Mouse (Mus musculus): ENCODE data around the gene Gpt2. TPM values are rescaled to one million over a fixed set of nuclear protein-coding genes. Genes with fewer than 3 reads are reported as not detected.

Gene Gpt2
- total RNA-seq, 1 experiment from 2014 or later: 135 TPM

DNA sequence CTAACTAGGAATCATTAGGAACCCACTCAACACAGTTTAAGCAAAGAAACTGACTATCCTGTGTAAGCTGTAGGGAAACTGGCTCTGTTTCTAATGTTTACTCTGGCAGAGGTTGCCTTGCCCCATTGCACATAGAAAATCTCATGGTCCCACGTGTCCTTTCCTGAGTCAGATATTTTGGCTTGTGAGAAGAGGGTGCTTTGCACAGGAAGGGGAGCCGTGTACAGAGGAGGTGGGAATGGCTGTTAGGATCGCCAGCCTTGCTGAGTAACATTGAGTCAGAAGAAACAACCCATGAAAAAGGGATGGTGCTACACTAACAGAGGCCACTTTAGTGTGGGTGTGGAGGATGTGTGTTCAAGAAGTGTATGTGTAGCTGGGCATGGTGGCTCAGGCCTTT lies 36.6 kb downstream of the Gpt2 start:
- peak; percentile 22 for DNase-seq

DNA sequence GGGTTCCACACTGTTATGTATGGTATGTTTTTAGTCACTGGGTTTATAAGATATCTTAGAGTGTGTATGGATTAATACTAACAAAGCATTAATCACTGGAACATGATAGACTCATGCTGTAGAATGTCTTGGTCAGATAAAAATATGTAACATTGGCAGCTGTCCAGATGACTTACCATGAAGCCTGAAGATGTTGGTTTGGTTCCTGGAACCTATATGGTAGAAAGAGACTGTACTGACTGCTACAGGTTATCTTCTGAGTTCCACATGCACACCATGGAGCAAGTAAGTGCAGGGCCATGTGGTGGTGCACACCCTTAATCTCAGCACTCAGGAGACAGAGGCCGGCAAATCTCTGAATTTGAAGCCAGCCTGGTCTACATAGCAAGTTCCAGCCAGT lies 38.3 kb downstream of the Gpt2 start:
- no peak for DNase-seq

DNA sequence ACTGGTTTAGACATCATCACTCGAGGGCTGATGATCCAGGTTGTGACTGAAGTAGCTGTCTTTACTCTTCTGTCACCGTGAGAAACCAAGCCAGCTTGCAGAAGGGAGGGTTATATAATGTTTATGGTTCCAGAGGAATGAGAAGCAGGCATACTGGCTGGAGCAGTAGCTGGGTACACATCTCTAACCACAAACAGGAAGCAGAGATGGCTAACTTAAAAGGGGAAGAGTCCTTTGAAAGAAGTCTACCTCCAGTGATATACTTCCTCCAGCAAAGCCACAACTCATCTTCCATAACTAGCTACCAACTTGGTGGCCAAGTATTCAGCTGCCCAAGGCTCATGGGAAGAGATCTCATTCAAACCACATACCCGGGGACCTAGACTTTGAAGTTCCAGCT lies 39.1 kb downstream of the Gpt2 start:
- no peak for DNase-seq

DNA sequence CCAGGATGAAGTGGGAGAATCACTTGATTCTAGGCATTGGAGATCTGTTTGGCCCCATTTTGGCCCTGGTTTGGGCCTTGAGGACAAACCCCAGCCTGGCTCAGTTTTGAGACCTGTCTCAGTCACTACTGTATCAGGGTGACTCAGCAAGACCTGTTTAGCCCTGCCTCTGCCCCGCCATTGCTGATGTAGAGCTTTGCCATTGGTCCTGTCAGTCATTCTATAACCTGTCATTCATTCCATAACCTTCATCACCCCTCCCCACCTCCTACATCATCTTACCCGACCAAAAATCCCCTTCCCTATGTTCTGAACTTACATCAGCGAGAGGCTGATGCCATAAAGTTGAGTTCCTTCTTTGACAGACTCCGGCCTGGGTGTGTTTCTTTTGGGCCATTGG lies 40.5 kb downstream of the Gpt2 start:
- DNase-seq: no peak

DNA sequence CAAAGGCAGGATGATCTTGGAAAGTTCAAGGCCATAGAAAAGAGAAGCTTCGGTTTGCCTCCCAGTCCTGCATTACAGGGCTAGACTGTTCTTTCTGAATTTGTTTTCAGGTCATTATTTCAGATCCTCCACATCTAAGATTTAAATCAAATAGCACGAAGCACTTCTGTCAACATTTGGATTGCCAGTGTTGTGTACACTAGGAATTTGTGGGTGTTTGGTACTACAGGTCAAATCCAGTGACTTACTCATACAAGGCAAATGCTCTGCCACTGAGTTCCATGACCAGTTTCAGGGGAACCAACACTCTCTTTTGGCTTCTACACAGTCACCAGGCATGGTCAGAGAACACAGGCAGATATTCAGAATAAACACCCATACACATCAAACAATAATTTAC lies 41.1 kb downstream of the Gpt2 start:
- no peak for DNase-seq

DNA sequence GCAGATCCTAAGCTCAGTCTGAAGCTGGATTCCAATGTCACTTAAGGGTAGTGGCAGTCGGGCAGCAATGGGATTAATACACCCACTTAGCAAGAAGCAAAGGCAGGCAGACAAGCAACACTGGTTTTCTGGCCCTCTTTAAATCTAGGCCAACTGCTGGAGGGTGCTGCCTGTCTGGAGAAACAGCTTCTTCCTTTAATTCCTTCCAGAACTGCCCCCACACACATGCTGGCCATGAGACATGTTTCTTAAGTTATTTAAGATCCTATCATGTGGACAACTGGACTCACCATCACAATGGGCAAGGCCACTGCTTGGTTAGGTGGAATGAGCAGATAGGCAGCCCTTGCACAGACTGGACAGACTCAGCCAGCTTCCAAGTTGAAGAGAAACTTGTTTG lies 41.8 kb downstream of the Gpt2 start:
- DNase-seq: no peak

DNA sequence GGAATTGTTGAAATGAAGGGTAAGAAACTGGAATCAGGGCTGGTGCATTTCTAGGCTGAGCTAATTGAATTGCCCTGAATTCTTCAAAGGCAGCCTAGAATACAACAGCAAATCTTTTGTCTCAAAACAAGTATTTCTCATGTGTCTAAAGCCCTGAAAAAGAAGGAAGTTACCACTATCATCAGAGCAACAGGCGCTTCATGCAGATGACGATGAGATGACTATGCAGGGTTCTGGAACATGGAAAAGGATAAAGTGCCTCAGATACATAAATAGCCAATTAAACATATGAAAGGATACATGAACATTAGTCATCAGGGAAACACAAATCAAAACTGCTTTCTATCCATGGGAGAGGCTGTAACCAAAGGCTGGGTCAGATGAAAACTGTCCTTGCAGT lies 44.0 kb downstream of the Gpt2 start:
- DNase-seq: no peak

DNA sequence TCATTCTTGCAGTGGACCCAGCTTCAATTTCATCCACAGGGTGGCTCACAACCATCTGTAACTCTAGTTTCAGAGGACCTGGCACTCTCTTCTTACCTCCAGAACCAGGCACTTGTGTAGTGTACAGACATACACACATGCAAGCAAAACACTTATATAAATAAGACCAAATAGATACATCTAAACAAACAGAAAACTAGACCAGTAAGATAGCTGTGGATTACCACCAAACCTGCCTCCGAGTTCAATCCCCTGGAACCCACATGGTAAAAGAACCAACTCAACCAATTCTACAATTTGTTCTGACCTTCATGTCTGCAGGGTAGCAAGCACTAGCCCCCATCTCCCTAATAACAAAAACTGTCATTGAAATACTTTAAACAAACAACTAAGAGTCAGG lies 59.6 kb downstream of the Gpt2 start:
- DNase-seq: no peak

DNA sequence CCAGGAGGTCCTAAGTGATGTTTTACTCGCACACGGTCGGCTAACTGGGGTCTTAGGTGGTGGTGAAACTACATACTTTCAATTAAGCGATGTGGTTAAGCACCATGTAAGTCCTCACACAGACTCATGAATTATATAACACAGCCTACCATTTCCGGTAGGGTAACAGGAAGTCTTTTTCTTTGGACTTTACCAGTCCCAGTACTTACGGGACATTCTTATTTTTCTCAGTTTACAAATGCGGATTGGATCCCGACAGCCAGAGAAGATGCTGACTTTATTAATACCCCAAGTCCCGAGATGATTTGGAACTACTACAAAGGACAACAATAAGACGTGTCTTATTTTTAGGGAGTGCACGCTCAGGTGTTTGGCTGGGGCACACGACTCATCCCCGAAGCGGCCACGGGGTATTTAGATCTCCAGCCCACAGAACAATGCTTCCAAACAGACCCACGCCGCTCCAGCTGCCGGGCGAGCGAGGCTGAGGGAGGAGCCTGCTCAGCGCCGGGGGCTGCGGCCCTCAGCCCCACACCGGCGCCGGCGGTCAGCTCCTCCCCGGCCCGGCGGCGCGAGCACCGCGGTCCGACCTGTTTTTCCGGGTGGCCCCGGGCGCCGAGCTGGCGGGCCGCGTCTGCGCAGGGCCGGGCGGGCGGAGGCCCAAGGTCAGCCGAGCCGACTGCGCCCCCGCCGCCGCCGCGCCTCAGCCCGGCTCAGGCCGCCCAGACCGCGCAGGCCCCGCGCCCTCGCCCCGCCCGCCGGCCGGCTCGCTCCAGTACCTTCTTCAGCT lies 62.2 kb downstream of the Gpt2 start:
- DNase-seq: no peak

DNA sequence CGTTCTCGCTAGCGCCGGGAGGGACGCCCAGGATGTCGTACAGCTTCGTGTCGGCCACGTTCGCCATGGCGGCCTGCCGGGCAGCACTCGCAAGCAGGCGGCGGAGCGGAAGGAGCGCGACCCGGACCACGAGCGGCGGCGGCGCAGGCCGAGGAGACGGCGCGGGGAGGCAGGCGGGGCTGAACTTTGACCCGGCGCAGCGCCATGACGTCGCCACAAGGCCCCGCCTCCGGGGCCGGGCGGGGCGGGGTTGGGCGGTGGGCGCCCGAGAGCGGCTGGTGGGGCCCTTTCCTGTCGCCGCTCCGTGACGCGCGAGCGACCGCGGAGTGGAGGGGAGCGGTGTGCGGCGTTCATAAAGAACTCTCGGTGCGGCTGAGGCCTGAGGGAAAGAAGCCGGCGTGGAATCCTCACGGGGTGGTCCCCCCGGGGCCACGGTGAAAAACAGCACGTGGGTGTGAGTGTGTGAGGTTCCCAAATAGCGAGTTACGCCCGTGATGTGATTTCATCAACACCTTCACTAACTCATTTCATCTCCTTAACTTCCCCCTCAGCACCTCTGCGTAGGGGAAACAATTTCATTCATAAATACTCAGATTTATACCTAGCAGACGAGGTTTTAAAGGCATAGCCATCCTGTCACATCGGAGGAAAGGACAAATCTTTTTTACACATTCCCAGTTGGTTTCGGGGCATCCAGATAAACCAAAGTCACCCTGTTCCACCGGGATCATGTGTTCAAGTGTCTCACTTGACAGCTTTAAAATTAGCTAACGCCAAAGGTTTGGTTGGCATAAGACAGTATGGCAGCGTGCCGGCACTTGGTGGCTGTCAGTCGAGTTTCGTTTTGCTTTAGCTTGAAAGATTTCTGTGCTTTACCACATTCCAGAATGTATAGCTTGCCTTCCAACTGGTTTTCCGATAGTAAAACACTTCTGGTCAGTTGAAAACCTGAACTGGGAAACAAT lies 63.1 kb downstream of the Gpt2 start, which contains the start of gene Dnaja2:
TSS of gene Dnaja2 (minus strand) at position 164 of the 965 bp plus-strand sequence.
- peak; percentile 95 for DNase-seq

DNA sequence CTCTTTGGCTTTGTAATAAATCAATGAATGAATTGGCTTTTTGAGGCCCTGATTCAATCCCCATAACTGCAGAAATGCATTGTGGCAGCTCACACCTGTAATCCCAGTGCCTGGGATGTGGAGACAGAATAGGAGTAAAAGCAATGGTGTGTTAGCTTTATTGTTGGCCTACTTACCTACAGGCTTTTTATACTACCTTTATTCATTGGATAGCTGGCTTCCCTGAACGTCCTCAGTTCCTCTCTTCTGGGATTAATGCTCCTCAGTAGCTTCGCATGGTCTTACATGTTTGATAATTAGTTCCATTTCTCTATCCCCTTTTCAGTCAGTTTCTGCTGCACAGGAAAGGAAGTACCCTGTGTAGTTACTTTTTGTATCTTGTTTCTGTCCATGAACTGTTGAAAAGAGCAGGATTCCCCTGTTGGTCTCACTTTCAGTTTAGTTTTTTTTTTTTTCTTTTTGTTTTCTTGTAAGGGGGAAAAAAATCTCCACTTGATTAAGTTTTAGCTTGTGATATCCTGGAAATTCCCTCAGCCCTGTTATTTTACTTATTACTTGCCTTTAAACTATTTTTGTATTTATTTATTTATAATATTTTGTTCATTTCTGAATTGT lies 64.7 kb downstream of the Gpt2 start:
- no peak for DNase-seq

DNA sequence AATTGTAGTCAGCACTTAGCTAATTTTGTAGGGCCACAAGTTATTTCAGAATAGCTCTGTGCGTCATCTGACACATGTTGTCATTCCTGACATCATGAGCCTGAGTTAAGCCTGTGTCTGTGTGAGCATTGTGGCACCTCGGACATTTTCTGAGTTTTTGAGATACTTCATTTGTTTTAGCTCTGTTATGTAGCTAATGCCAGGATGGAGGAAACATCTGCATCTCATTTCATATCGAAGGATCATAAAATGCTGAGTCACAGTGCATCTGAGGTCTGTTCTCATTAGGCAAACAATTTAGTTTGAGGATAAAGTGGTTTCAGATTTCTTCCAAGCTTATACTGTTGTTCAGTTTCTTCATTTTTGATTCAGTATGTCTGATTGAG lies 65.2 kb downstream of the Gpt2 start:
- DNase-seq: no peak

DNA sequence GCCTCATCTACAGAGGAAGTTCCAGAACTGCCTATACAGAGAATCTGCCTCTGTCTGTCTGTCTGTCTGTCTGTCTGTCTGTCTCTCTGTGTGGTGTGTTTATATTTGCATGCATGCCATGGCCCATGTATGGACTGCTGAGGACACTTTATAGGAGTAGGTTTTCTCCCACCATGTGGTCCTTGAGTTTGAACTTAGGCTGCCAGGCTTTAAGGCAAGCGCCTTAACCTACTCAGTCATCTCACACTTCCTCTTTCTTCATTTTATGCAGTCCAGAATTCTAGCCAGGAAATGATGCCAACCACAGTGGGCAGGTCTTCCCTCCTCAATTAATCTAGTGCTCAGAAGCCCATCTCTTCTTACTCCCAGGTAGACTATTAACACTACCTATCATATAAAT lies 66.8 kb downstream of the Gpt2 start:
- DNase-seq: no peak

DNA sequence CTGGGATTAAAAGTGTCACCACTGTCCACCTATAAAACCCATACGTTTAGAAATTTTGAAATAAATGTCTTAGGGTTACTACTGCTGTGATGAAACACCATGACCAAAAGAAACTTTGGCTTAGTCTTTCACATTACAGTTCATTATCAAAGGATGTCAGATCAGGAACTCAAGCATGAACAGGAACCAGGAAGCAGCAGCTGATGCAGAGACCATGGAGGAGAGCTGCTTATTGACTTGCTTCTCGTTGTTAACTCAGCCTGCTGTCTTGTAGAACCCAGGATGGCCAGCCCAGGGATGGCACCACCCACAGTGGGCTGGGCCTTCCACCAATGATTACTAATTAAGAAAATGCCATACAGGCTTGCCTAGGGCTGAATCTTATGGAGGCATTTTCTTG lies 67.6 kb downstream of the Gpt2 start:
- no peak for DNase-seq

DNA sequence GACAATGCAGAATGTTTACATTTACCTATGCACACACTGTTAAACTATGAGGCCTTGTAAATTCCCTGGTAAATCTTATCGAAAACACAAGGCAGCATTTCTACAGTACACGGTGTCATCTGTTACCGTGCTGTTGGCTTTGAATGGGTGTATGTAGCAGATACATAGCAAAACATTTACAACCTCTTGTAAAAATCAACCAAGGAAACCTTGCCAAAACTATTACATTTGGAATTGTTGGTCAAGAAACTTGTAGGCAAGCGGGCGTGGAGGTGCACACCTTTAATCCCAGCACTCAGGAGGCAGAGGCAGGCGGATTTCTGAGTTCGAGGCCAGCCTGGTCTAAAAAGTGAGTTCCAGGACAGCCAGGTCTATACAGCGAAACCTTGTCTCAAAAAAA lies 71.0 kb downstream of the Gpt2 start:
- no peak for DNase-seq

DNA sequence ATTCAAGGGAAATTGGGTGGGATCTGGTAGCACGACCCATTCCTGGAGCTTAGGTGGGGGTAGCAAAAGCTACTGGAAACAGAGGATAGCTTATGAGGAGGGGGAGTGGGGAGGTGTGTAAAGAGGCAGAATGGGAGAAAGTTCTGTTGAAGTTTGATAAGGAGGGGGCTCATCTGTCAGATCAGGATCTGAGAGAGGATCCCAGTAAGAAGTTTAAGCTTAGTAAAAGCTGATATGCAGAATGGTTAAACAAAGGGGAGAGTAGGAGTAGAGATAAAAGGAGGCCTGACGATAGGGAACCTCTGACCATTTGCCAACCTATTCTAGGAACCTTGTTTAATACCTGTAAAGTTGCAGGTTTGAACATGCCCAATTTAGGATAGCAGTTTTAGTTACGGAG lies 72.8 kb downstream of the Gpt2 start:
- no peak for DNase-seq

DNA sequence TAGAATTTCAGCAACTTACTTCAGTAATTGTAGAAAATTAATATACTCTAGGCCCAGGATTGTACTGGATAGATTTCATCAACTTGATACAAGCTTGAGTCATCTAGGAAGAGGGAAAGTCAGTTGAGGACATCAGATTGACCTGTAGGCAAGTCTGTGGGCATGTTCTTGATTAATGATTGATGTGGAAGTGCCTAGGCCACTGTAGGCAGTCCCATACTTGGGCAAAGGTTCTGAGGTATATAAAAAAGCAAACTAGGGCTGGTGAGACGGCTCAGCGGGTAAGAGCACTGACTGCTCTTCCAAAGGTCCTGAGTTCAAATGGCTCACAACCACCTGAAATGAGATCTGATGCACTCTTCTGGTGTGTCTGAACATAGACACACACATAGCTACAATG lies 75.4 kb downstream of the Gpt2 start:
- no peak for DNase-seq

DNA sequence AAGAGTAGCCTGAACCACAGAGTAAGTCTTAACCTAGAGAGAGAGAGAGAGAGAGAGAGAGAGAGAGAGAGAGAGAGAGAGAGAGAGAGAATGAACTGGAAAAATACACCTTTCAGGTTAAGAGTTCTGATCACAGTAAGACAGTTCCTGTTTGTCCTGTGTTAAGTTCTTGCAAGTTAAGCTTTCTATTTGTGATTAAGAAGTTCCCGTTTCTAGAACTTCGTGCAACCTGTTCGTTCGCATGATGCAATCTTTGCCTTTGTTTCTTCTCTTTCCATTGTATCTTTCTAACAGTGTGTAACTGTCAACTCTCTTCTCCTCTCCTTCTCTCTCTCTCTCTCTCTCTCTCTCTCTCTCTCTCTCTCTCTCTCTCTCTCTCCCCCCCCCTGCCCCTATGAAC lies 78.1 kb downstream of the Gpt2 start:
- no peak for DNase-seq

DNA sequence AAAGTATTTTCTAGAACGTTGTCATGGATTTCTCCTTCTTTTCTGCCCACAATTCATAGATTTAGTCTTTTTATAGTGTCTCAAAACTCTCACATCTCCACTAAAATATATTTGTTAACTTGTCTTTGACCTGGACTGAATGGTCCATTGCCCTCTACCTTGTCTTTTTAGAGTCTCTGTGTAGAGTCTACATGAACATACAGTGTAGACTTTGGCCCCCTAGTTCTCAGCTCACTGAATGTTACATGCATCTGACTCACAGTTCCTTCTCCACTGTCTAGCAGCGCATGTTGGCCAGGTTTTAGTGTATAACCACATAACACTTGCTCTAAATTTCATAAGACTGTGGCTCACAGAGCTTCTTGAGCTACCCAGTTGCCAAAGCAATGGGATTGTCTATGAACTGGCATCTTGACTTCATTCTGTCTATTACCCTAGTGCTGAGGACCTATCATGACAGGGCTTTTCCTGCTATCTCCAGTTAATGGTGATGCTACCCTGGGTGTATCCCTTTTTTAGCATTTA lies 81.7 kb downstream of the Gpt2 start:
- no peak for DNase-seq
